Mouse (Mus musculus): Measurements from ENCODE around the gene Ap1b1.

DNA sequence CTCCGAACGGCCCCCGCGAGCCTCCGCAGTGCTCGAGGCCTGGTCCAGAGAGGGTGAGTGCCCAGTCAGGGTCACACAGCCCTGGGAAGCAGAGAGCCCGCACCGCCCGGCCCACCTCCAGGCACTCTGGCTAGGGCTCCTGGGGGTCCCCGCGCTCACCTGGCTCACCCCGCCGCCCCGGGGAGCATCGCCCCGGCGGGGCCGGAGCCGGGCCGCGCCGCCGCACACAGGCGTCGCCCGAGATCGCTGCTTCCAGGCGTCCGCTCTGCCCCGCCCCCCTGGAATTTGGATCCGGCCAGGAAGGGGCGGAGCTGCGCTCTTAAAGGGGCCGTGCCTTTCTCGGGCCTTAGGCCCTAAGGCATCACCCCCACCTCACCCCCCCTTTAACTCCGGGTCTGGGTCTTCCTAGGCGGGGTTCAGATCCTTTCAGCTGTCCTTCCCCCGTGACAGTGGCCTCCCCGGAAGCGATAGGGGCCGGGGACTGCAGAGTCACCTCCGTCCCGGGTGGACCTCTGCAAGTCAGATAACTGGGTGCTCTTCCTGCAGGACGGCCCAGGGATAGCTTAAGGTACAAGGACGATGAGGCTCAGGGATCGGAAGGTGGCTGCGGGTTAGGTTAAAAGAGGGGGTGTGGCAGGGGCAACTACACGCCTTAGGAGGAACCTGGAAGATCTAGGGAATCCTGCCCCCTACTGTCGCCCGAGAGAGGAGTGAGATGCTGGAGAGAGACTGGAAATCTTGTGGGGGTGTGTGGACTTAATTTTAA, 78.6 kb downstream of the Ap1b1 start, which contains the start of gene Gas2l1:
- TF ChIP-seq CTCF (IDR thresholded peaks at IDR 0.05; ENCODE audit: low read depth) (peak; percentile 74), EP300 (IDR thresholded peaks at IDR 0.05; ENCODE audit: low read depth) (no peak)

Data from liver, postnatal 0 days (tissue).